Mouse (Mus musculus): Measurements from ENCODE around the gene Gde1.

Gde1 gene

DNA sequence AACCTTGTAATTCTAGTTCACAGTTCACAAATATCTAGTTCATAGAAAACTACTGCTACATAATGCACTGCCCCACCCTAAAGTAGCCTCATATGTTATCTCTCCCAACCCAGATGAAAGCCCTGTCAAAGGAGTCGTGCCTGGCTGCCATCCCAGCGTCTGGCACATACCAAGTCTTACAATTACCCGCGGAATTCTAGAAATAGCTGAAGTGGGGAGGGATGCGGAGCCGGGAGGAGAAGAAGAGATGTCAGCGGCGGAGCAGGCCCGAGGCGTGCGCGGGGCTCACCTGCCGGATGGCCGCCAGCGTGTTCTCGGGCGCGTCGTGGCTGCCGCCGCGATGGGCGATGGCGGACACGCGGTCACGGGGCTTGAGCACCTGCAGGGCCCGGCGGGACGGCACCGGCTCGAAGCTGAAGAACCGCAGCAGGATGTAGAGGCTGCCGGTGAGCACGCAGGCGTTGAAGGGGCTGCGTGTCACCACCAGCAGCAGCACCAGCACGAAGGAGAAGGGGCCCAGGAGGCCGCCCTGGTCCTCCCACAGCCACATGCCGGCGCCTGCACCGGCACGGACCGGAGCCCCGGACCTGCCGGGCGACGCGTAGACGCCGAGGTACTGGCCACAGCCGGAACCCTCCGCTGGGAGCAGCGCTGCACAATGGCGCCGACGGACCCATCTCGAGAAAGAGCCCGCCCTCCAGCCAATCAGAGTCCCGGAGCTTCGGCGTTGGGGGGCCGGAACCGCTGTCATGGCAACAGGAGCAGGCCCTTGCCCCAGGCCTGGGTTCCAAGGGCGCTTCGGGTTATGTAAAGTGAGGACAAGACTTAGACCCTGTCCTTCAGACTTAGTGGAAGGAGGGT, at the start of gene Gde1:
Gde1 (minus strand) TSS at position 678 of the 861 bp plus-strand sequence.
- peak; percentile 93 to 94 for DNase-seq (ENCODE audit: low spot score in 2 of 2)

DNA sequence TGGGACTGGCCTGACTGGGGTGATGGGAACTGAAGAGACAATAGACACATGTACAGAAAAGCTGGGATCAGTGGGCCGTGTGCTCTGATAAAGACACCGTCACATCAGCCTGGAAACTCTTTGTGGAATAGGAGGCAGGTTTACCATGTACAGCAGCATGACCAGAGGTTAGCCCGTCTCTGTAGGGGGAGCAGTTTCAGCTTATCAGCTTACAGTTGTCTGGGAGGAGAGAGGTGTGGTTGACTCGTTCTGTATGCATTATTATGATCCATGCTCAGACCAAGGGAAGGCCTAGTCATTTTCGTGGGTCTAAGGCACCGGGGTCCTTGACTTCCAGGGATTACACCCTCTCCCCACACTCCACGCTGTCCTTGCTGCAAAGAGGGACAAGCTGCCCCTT, 46.0 kb upstream of the Gde1 start:
- no peak for DNase-seq (ENCODE audit: low spot score in 2 of 2)

GRCm38 (mm10) chr7:118749706-118750105, 44.1 kb upstream of the Gde1 start:
- DNase-seq (ENCODE audit: low spot score in 2 of 2) = no peak

DNA sequence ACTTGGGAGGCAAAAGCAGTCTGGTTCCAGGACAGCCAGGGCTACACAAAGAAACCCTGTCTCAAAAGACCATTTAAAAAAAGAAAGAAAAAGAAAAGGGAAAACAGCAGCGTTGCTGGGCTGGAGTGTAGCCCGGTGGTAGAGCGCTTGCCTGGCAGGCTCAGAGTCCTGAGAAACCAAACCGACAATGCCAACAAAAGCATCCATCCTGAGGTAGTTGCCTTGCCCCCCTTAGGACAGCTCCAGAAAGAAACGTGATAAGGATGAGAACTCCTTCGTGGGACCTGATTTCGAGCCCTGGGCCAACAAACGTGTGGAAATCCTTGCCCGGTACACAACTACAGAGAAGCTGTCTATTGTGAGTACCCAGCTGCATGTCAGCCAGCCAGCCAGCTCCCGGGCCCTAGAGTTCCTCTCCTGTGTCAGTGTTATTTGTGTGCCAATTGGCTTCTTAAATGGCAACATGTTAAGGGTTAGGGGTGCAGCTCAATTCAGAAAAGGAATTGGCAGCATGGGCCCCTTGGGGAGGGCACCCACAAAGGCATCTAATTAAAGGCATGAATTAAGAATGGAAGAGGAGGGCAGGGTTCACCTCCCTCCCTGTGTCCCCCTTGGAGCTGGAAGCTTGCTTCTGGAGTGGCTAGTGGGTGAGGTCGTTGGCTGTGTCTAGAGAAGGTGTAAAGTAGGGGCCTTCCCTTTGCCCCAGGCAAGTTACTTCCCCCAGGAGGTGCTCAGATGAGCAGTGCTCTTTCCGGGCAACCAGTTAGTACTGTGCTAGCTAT, 42.5 kb upstream of the Gde1 start:
- DNase-seq (ENCODE audit: low spot score in 2 of 2) = peak in 1 of 2 experiments; percentile 34

- DNase-seq (ENCODE audit: low spot score in 2 of 2) = no peak
Observed at GRCm38 (mm10) chr7:118744766-118745165, 39.2 kb upstream of the Gde1 start.

DNA sequence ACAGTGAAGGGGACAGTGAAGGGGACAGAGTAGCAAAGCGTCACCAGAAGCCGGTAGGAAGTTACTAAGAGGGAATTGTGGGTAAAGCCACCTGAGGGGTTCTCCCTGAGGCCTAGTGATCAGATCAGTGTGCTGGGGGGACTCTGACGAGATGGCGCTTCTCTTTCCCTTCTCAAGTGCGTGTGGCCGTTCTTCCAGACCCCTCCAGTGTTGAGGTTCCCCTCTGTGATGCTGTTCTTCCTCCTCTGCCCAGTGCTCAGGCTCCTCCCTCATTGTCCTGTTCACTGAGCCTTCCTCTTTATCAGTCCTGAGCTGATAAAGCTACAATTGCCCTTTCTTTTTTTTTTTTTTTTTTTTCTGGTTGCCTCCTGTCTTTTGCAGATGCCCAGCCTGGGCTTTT, 36.7 kb upstream of the Gde1 start:
- no peak for DNase-seq (ENCODE audit: low spot score in 2 of 2)

DNA sequence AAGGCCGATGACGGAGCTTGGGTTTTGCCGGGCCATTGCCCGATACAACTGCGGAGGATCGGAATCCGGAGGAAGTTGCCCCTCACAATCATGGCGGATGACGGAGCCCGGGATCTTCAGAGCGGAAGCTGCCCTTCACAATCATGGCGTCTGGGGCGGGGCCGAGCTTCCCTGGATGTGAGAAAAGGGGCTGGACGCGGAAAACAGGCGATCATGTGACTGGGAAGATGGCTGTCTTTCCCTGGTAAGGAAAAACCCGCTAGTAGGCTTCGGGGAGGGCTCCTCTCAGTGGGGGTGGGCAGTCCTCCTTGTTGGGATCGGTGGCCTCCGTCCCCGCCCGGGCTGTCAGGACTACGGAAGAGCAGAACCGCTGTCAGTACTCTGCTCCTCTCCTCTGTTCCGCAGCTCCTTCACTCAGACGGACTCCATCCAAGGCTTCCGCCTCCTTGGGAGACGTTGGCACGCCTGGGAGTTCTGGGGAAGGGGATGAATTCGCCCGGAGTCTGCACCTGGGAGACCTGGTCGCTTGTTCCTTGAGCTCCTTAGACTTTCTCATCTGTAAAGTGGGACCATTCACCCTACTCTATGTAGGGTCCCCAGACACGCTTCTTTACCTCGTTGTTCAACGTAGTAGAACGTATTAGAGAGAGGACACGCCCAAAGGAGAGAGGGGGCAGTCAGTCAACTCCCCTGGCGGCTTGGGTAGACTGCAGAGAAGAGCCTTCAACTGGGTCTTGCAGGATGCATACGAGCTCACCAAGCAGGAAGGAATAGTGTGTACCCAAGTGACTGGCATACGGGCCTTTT, 35.2 kb upstream of the Gde1 start:
- peak; percentile 95 to 97 for DNase-seq (ENCODE audit: low spot score in 2 of 2)

- peak; percentile 79 to 84 for DNase-seq (ENCODE audit: low spot score in 2 of 2)
Observed at GRCm38 (mm10) chr7:118739975-118740531, 34.5 kb upstream of the Gde1 start, which contains the start of gene Vps35l. Vps35l (plus strand) TSS chr7:118740226.

DNA sequence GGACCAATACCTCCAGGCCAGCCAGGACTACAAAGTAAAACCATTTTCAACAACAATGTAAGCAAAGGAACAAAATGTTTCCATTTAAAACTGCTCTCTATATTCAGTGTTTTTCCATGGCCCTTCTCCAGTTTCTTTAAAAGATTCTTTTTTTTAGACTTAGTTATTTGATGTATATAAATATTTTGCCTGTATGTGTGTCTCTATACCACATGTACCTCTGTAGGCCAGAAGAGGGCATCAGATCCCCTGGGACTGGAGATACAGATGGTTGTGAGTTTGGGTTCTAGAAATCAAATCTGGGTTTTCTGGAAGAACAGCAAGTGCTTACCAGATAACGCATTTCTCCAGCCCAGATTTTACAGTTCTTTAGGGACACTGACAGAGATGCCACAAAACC, 33.2 kb upstream of the Gde1 start:
- DNase-seq (ENCODE audit: low spot score in 2 of 2) = no peak

- no peak for DNase-seq (ENCODE audit: low spot score in 2 of 2)
Observed at GRCm38 (mm10) chr7:118733225-118733624, 27.6 kb upstream of the Gde1 start.

- no peak for DNase-seq (ENCODE audit: low spot score in 2 of 2)
Observed at GRCm38 (mm10) chr7:118731781-118732180, 26.2 kb upstream of the Gde1 start.

DNA sequence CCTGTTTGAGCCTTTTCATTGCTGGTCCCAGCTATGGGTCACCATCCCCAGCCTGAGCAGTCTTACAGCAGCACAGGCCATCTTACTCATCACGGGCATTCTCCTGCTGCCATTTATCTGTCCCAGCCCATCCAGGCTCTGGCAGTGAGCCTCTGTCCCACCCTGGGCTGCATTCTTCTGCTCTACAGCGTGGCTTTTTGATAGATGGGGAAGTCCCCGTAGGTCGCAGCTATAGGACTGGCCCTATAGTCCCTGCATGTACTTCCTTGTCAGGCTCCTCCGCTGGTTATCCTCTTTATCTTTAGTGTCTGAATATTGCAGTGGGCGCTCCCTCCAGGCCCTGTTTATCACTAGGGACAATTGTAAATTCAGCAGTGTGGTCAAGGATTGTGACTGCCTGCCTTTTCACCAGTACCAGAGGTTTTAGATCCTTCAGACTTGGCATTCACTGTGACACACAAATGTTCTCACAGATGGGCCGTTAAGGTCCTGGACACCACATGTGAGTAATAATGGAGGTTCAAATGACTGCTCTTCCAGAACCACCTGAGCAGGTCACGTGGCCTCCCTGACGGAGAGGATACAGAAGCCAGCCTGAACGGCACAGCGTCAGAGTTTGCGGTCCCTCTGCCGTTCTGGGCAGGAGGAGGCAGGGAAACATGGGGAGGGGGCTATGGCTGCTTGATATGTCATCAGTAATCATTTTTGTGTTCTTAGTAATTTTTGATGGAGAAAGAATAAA, 23.4 kb upstream of the Gde1 start:
- DNase-seq (ENCODE audit: low spot score in 2 of 2) = no peak

GRCm38 (mm10) chr7:118725459-118725858, 19.9 kb upstream of the Gde1 start:
- DNase-seq (ENCODE audit: low spot score in 2 of 2) = no peak

DNA sequence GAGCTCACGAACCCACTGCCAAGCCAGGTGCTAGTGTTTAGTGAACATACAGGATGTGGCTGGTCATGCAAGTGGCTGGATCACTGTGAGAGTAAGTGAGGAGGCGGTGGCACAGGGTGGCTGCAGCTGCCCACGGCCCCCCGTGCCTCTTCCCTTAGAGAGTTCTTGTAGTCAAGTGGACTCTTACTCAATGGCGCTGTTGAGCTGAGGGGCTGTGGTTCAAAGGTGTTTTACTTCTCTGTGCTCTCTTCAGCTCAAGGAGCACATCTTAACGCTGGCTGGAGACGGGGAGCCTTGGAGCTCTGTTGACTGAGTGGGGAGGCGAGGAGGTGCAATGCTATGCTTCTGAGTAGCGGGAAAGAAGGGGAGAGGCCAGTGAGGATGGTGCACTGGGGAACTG, 18.3 kb upstream of the Gde1 start:
- DNase-seq (ENCODE audit: low spot score in 2 of 2) = no peak

GRCm38 (mm10) chr7:118718066-118718465, 12.5 kb upstream of the Gde1 start:
- no peak for DNase-seq (ENCODE audit: low spot score in 2 of 2)

GRCm38 (mm10) chr7:118714873-118715272, 9.3 kb upstream of the Gde1 start:
- no peak for DNase-seq (ENCODE audit: low spot score in 2 of 2)

DNA sequence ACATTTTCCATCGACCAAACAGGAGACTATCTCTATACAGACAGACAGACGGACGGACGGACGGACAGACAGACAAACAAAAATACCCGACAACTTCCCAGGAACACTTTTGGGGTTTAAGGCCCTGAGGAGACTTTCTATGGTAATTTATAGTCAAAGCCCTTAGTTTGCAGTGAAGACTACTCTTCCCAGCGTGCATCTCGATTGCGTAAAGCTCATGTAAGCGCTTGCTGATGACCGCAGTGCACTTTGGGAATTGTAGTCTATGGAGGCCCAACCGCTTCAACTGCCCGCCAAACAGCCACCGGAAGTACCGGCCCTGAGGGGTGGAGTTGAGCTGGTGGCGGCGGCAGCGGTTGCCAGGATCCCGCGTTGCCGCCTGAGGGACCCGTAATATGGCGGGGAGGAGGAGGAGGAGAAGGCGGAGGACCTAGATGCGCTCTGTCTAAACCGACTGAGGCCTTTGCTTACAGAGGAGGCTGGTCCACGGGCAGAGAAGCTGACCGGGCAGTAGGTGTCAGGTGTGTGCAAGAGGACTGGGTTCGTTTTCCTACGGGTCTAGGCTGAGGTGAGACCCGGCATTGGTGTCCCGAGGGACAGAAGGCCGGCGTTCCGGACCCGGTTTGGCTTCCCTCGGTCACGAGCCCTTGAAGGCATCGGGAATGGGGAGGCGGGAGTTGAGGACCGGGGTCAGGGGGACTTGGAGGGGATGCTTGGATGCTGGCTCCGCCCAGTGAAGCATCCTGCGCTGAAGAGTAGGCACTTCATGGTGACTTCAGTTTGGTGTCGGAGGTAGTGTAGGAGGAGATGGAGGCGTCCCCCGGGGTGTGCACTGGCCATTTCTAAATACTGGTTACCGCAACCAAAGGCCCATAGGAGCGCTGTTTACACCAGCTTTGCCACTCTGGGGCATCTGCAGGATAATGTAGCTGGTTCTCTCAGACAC, 6.9 kb upstream of the Gde1 start, which contains the start of gene Ccp110:
Ccp110 (plus strand) TSS at position 325 of the 946 bp plus-strand sequence.
- DNase-seq (ENCODE audit: low spot score in 2 of 2) = peak; percentile 96

- no peak for DNase-seq (ENCODE audit: low spot score in 2 of 2)
Observed at GRCm38 (mm10) chr7:118710776-118711175, 5.2 kb upstream of the Gde1 start.

DNA sequence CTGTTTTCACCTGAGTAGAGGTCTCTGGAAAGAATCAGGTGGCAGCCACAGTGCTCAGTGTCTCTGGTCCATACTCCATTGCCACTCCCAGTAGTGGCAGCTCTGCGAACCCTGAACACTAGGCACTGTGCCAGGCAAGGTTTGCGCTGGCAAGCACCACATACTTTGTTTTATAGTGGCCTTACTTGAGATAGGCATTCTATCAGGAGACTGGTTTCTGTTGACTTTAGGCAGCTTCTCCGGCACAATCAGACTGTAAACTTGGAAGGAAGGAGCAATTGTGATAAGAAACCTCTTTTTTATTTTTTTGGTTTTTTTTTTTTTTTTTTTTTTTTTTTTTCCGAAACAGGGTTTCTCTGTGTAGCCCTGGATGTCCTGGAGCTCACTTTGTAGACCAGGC, 2.4 kb upstream of the Gde1 start:
- no peak for DNase-seq (ENCODE audit: low spot score in 2 of 2)

DNA sequence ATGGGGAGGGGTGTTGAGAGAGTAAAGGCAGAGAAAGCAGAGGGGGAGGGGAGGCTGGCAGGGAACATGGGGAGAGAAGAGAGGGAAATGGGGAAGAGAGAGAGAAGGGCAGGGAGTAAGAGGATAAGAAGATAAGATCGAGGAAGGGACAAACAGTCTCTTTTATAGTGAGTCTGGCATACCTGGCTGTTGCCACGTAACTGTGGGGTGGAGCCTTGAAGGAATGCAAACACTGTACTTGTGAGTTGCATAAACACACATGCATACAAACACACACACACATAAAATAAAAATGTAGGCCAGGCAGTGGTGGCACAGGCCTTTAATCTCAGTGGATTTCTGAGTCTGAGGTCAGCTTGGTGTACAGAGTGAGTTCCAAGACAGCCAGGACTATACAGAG, 1.6 kb upstream of the Gde1 start:
- no peak for DNase-seq (ENCODE audit: low spot score in 2 of 2)
